Mouse (Mus musculus): ENCODE results near the gene Bank1. TPM values are rescaled to one million over a fixed set of nuclear protein-coding genes. Genes with fewer than 3 reads are reported as not detected.
"Not testable (repeated sequence)": the region's sequence is repeated elsewhere in the genome, so short reads cannot be mapped to it uniquely, and the experiment has no call there.

Bank1 gene
- polyA plus RNA-seq, 1 experiment: not detected

DNA sequence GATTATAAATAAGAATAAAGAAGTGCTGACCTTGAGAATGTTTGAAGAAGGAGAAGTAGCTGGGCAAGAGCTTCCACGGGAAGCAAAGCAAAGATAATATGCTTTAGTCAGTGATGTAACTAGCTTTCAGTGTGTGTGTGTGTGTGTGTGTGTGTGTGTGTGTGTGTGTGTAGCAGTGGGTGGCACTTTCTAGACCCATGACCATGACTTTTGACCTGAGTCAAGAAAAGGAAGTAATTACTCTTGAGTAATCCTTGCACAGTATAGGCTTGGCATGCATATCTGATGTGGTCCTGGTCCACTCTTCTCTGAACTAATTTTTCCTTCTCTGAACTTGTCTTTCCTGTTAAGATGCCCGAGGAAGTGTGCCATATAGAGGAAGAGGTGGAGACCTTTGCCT is 5.3 kb upstream of the Bank1 start:
- no peaks in the 10 kb centered on the region for H3K79me2 ChIP-seq (ENCODE audit: control insufficient read depth, insufficient read depth)

DNA sequence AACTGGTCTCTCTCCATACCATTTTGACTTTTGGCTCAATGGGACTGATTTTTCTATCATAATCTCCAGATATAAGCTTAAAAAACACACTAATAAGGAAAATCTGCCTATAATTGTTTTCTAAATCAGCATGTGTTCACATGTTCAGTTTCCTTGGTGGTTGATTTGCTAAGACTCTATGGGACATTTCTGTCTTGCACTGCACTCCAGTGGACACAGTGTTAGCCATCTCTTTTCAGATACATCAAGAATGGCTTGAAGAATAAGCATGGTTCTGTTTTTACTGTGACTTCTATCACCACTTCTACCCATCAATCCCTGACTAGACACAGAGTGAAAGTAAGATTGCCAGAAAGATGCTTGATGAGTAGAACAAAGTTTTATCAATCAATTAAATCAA is 4.2 kb upstream of the Bank1 start:
- no peaks in the 10 kb centered on the region for H3K36me3 ChIP-seq (ENCODE audit: control insufficient read depth, insufficient read depth)
- no peak overlapping the region for H3K4me3 ChIP-seq
- TF ChIP-seq REST (IDR thresholded peaks at IDR 0.05; ENCODE audit: insufficient read depth, insufficient read length) (no peak), TCF3 (IDR thresholded peaks at IDR 0.05; ENCODE audit: insufficient read length, low read depth) (no peak), MAX (IDR thresholded peaks at IDR 0.05; ENCODE audit: low read depth) (no peak)
- no peak overlapping the region for H3K4me2 ChIP-seq (ENCODE audit: low read depth)
- no peaks in the 10 kb centered on the region for H3K79me2 ChIP-seq (ENCODE audit: control insufficient read depth, insufficient read depth)
- no peak overlapping the region for H3ac ChIP-seq (ENCODE audit: control insufficient read depth, insufficient read length)
- no peaks in the 10 kb centered on the region for H3K27me3 ChIP-seq (ENCODE audit: control insufficient read depth, insufficient read depth, insufficient read length)

More for the DNA sequence above, 5.3 kb upstream of the Bank1 start:
- Histone ChIP-seq H3K4me3 (no peak overlapping the region), H3K36me3 (ENCODE audit: control insufficient read depth, insufficient read depth) (no peaks in the 10 kb centered on the region), H3ac (ENCODE audit: control insufficient read depth, insufficient read length) (no peak overlapping the region), H3K27me3 (ENCODE audit: control insufficient read depth, insufficient read depth, insufficient read length) (no peaks in the 10 kb centered on the region), H3K4me2 (ENCODE audit: low read depth) (no peak overlapping the region)
- TF ChIP-seq TCF3 (IDR thresholded peaks at IDR 0.05; ENCODE audit: insufficient read length, low read depth): no peak
- TF ChIP-seq POLR2AphosphoS2 (IDR thresholded peaks at IDR 0.05; ENCODE audit: insufficient read length, low read depth): no peak
- no peak for TF ChIP-seq TCF12 (IDR thresholded peaks at IDR 0.05; ENCODE audit: insufficient read depth, poor library complexity, severe bottlenecking)
- no peak for TF ChIP-seq CEBPB (IDR thresholded peaks at IDR 0.05; ENCODE audit: insufficient read depth, poor library complexity, severe bottlenecking)
- no peak for TF ChIP-seq E2F4 (IDR thresholded peaks at IDR 0.05; ENCODE audit: insufficient read depth)
- no peak for TF ChIP-seq MAX (IDR thresholded peaks at IDR 0.05; ENCODE audit: low read depth)
- no peak for TF ChIP-seq USF1 (IDR thresholded peaks at IDR 0.05; ENCODE audit: low read depth)
- TF ChIP-seq MYOD1 (IDR thresholded peaks at IDR 0.05; ENCODE audit: control insufficient read depth in 1 of 3, insufficient read length in 2 of 3, low read depth in 2 of 3): no peak
- TF ChIP-seq REST (IDR thresholded peaks at IDR 0.05; ENCODE audit: insufficient read depth, insufficient read length): no peak
- TF ChIP-seq MYOG (IDR thresholded peaks at IDR 0.05; ENCODE audit: control insufficient read depth in 1 of 3, insufficient read depth in 1 of 3, insufficient read length in 2 of 3, low read depth in 2 of 3): no peak
- TF ChIP-seq POLR2A (IDR thresholded peaks at IDR 0.05; ENCODE audit: insufficient read length, low read depth): no peak
- no peak for TF ChIP-seq SRF (IDR thresholded peaks at IDR 0.05; ENCODE audit: control insufficient read depth, insufficient read length, low read depth)

GRCm38 (mm10) chr3:136329133-136329532 is 3.3 kb upstream of the Bank1 start:
- Histone ChIP-seq H3K4me3 (no peak overlapping the region), H3ac (ENCODE audit: control insufficient read depth, insufficient read length) (no peak overlapping the region), H3K36me3 (ENCODE audit: control insufficient read depth, insufficient read depth) (no peaks in the 10 kb centered on the region), H3K27me3 (ENCODE audit: control insufficient read depth, insufficient read depth, insufficient read length) (no peaks in the 10 kb centered on the region), H3K79me2 (ENCODE audit: control insufficient read depth, insufficient read depth) (no peaks in the 10 kb centered on the region), H3K4me2 (ENCODE audit: low read depth) (no peak overlapping the region)
- no peak for TF ChIP-seq USF1 (IDR thresholded peaks at IDR 0.05; ENCODE audit: low read depth)
- no peak for TF ChIP-seq MAX (IDR thresholded peaks at IDR 0.05; ENCODE audit: low read depth)
- no peak for TF ChIP-seq POLR2A (IDR thresholded peaks at IDR 0.05; ENCODE audit: insufficient read length, low read depth)
- no peak for TF ChIP-seq TCF12 (IDR thresholded peaks at IDR 0.05; ENCODE audit: insufficient read depth, poor library complexity, severe bottlenecking)
- no peak for TF ChIP-seq MYOD1 (IDR thresholded peaks at IDR 0.05; ENCODE audit: control insufficient read depth in 1 of 3, insufficient read length in 2 of 3, low read depth in 2 of 3)
- no peak for TF ChIP-seq MYOG (IDR thresholded peaks at IDR 0.05; ENCODE audit: control insufficient read depth in 1 of 3, insufficient read depth in 1 of 3, insufficient read length in 2 of 3, low read depth in 2 of 3)
- TF ChIP-seq CEBPB (IDR thresholded peaks at IDR 0.05; ENCODE audit: insufficient read depth, poor library complexity, severe bottlenecking): no peak
- no peak for TF ChIP-seq TCF3 (IDR thresholded peaks at IDR 0.05; ENCODE audit: insufficient read length, low read depth)
- TF ChIP-seq POLR2AphosphoS2 (IDR thresholded peaks at IDR 0.05; ENCODE audit: insufficient read length, low read depth): no peak
- no peak for TF ChIP-seq E2F4 (IDR thresholded peaks at IDR 0.05; ENCODE audit: insufficient read depth)
- TF ChIP-seq SRF (IDR thresholded peaks at IDR 0.05; ENCODE audit: control insufficient read depth, insufficient read length, low read depth): no peak
- TF ChIP-seq REST (IDR thresholded peaks at IDR 0.05; ENCODE audit: insufficient read depth, insufficient read length): no peak

- H3K36me3 ChIP-seq (ENCODE audit: control insufficient read depth, insufficient read depth); H3K4me3 ChIP-seq; H3K27me3 ChIP-seq (ENCODE audit: control insufficient read depth, insufficient read depth, insufficient read length); H3K79me2 ChIP-seq (ENCODE audit: control insufficient read depth, insufficient read depth); H3K4me2 ChIP-seq (ENCODE audit: low read depth); H3ac ChIP-seq (ENCODE audit: control insufficient read depth, insufficient read length): not testable (repeated sequence)
Observed at GRCm38 (mm10) chr3:136324716-136325115, 1.1 kb downstream of the Bank1 start.

DNA sequence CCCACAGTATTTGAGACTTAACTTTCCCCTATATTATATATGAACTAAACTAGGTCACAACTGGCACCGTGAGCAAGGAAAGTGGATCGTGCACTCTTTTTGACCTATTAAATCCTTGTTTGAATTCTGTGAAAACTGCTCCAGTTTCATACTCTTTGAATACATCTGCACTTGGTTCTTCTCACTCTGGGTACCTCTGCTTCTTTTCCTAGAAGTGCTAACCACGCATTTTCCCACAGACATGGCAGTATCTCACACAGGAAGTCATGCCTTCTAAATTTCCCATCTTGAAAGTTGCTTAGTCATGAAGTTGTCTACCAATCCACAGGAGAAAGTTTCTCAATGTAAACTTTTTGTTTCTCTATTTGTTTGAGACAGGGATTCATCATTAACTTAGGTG is 3.9 kb downstream of the Bank1 start:
- Histone ChIP-seq H3ac (ENCODE audit: control insufficient read depth, insufficient read length) (no peak overlapping the region), H3K27me3 (ENCODE audit: control insufficient read depth, insufficient read depth, insufficient read length) (no peaks in the 10 kb centered on the region), H3K36me3 (ENCODE audit: control insufficient read depth, insufficient read depth) (no peaks in the 10 kb centered on the region), H3K79me2 (ENCODE audit: control insufficient read depth, insufficient read depth) (no peaks in the 10 kb centered on the region), H3K4me3 (no peak overlapping the region), H3K4me2 (ENCODE audit: low read depth) (no peak overlapping the region)
- TF ChIP-seq E2F4 (IDR thresholded peaks at IDR 0.05; ENCODE audit: insufficient read depth): no peak
- TF ChIP-seq TCF3 (IDR thresholded peaks at IDR 0.05; ENCODE audit: insufficient read length, low read depth): no peak
- no peak for TF ChIP-seq MYOD1 (IDR thresholded peaks at IDR 0.05; ENCODE audit: control insufficient read depth in 1 of 3, insufficient read length in 2 of 3, low read depth in 2 of 3)
- no peak for TF ChIP-seq POLR2A (IDR thresholded peaks at IDR 0.05; ENCODE audit: insufficient read length, low read depth)
- TF ChIP-seq USF1 (IDR thresholded peaks at IDR 0.05; ENCODE audit: low read depth): no peak
- TF ChIP-seq MAX (IDR thresholded peaks at IDR 0.05; ENCODE audit: low read depth): no peak
- TF ChIP-seq CEBPB (IDR thresholded peaks at IDR 0.05; ENCODE audit: insufficient read depth, poor library complexity, severe bottlenecking): no peak
- TF ChIP-seq TCF12 (IDR thresholded peaks at IDR 0.05; ENCODE audit: insufficient read depth, poor library complexity, severe bottlenecking): no peak
- TF ChIP-seq MYOG (IDR thresholded peaks at IDR 0.05; ENCODE audit: control insufficient read depth in 1 of 3, insufficient read depth in 1 of 3, insufficient read length in 2 of 3, low read depth in 2 of 3): no peak
- no peak for TF ChIP-seq REST (IDR thresholded peaks at IDR 0.05; ENCODE audit: insufficient read depth, insufficient read length)
- no peak for TF ChIP-seq SRF (IDR thresholded peaks at IDR 0.05; ENCODE audit: control insufficient read depth, insufficient read length, low read depth)
- no peak for TF ChIP-seq POLR2AphosphoS2 (IDR thresholded peaks at IDR 0.05; ENCODE audit: insufficient read length, low read depth)

Measured in myocyte (in vitro differentiated cells).